Mouse (Mus musculus) bone marrow macrophage, adult 2 months (primary cell): Measurements from ENCODE around the gene Ak5.

ENCODE experiments used
- CTCF ChIP-seq: IDR thresholded peaks from 2 replicates; pipeline ENCODE4 v1.5.1; 2012; ENCODE audit warnings: low read depth, mild to moderate bottlenecking, low read length, moderate library complexity
- POLR2A ChIP-seq: IDR thresholded peaks from 2 replicates; pipeline ENCODE4 v1.6.1; 2012; ENCODE audit warnings: mild to moderate bottlenecking, low read depth, low read length, borderline replicate concordance

- TF ChIP-seq POLR2A (no peak), CTCF (no peak)
Measured at GRCm38 (mm10) chr3:152579984-152580591, 88.1 kb downstream of the Ak5 start.
